Mouse (Mus musculus) thymus, adult 2 months (tissue): Measurements from ENCODE around the gene Gm12248.

Source experiments
- CTCF ChIP-seq: fragments of 200-500 bp; IDR thresholded peaks from 2 replicates; pipeline ENCODE4 v1.5.1; 2012; ENCODE audit warnings: mild to moderate bottlenecking, control low read depth, low read length, moderate library complexity, borderline replicate concordance; ENCODE audit not compliant: control insufficient read depth, poor library complexity, insufficient read depth; ENCODE audit errors: extremely low read depth
- POLR2A ChIP-seq: fragments of 200-500 bp; IDR thresholded peaks from 2 replicates; pipeline ENCODE4 v1.6.1; 2012; ENCODE audit warnings: mild to moderate bottlenecking, low read length, control low read depth, moderate library complexity; ENCODE audit not compliant: control insufficient read depth, poor library complexity, insufficient read depth; ENCODE audit errors: extremely low read depth

DNA sequence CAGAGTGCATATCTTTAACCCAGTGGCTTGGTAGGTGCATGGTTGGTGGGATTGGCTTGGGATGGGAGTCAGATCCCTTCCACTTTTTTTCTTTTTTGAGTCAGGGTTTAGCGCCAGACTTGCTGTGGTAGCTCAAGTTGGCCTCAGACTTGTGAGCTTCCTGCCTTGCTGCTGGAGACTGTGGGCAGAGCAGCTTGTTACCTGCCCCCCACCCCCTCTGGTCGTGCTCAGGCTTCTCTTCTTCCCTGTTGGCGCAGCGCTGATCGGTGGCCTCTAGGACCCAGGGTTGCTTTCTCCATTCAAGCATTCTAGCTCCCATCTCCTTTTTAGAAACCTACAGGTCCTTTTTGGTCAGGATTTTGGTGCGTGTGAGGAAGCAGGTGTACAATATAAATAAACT is 61.8 kb downstream of the Gm12248 start:
- TF ChIP-seq CTCF, result no peak
- TF ChIP-seq POLR2A, result no peak
